Mouse (Mus musculus): ENCODE measurements around the gene Rasl12. TPM values are rescaled to one million over a fixed set of nuclear protein-coding genes. Genes with fewer than 3 reads are reported as not detected.

The Rasl12 gene
- 6.9 and 7.4 TPM in 2 replicates for polyA plus RNA-seq (2012; rRNA removed)

DNA sequence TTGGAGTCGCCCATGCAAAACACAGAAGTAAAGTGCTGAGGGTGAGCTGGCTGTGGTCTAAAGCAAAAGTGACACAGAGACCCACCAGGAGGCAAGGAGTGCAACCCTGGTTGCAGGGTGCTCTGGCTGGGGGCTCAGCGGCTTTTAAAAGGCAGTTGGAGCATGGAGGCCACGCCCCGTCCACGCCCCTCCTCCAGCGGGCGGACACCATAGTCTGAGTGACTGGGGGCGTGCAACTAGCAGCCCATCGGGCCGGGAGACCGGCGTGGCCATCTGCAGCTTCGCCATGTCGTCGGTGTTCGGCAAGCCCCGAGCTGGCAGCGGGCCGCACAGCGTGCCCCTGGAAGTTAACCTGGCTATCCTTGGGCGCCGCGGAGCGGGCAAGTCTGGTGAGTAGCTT, at the start of gene Rasl12:
TSS of gene Rasl12 (plus strand) at position 228 of the 400 bp plus-strand sequence.
- DNase-seq (ENCODE audit: extremely low spot score in 1 of 2, low spot score in 1 of 2) = peak in 1 of 2 experiments; percentile 46

DNA sequence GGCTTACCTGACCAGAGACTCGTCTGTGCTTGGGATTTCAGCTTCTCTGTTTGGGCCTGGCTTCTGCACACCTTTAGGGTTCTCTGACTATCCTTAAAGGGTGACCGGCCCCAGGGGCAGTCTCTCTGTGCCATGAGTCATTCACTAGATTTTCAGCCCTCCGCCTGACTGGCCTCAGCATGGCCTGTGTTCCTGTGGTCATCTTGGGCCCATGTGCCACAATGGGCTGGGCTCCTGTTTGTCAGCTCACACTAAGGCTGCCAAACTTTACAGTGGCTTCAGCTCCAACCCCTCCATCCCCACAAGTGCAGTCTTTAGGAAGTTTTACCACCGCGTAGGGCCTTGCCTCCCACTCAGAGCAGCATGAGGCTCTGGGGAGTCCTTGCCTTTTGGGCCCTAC, 45.1 kb upstream of the Rasl12 start:
- DNase-seq (ENCODE audit: extremely low spot score in 1 of 2, low spot score in 1 of 2) = no peak

DNA sequence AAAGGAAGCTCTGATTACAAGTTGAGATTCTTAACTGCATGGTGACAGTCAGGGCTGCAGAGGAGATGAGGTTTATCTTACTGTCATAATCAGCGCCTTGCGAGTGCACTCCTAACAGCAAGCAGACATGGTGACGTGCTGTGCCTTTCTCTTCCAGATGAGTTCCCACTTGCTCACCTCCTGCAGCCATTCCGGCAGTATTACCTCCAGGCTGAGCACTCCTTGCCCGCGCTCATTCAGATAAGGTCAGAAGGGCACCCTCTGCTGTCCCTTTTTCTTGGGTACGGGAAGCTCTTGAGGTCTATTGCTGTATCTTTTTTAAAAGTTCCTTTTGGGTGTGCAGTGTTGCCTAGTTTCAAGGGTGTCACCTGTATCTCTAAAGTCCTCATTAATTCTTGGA, 41.7 kb upstream of the Rasl12 start:
- DNase-seq (ENCODE audit: extremely low spot score in 1 of 2, low spot score in 1 of 2) = no peak

DNA sequence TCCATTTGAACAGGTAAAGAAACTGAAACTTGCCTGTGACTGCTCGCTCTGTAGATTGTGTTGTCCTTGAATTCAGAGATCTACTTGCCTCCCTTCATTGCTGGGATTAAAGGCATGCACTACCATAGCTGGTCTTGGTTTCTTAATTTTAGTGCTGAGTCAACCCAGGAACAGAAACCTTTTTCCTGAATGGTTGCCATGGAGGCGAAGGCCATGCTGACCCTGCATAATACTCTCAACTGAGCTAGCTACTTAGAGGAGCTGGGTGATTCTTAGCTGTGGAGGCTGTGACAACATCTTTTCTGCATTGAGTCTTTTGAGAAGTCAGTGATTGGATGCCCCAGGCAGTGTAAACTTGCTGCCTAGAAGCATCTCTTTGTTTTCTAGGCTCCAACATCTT, 41.3 kb upstream of the Rasl12 start:
- no peak for DNase-seq (ENCODE audit: extremely low spot score in 1 of 2, low spot score in 1 of 2)

DNA sequence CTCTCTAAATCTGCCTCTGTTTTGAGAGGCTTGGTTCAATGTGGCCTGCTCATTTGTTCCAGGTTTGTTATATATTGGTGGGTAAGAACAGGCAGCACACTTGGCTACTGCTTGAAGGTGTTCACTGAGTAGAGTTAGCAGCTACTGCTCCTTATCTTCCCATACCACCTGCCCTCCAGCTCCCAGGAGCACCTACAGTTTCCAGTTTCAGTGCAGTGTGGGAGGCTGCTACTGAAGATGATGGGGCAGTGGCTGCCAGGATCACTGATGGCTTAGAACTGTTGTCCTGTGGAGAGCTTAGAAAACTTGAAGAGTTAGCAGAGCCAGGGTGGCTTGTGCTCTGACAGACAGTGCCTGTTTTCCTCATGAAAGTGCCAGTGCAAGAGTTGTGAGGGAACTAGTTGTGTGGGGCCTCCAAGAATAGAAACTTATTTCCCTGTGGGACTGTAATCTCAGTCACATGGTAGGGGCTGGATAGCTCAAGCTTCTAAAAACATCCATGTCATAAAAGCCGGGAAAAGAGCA, 39.3 kb upstream of the Rasl12 start:
- no peak for DNase-seq (ENCODE audit: extremely low spot score in 1 of 2, low spot score in 1 of 2)

DNA sequence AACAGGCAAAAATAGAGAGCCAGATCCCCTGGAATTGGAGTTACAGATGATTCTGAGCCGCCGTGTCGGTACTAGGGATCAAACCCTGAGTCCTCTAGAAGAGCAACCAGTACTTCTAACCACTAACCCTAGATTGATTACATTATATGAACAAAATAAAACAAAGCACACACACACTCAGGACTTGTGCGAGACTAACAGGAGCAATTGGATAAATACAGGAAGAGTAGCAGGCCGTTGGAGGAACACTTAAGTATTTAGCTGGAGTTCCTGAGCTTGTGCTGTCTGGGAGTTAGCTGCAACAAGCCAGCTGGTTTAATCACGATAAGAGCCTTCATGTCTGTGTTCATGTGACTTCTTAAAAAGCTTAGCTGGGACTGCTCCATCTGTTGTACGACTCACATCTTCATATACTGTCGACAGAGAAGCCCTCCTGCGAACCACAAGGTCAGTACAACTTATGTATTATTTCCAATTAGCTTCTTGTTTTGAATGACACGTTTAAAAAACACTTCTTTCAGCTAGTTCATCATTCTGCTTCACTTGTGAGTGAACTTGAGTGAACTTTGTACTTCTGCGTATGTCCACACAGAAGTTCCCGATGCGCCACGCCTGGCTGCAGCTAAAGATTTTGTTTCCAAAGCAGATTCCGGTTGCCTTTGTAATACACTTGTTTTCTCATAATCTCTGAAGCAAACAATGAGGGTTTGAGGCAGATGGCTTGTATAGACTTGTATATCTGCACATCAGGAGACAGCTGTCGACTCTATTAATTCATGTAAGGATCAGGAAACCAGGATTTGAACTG, 37.5 kb upstream of the Rasl12 start, which contains the start of gene Ubap1l:
TSS of gene Ubap1l (plus strand) at position 401 of the 808 bp plus-strand sequence.
- no peak for DNase-seq (ENCODE audit: extremely low spot score in 1 of 2, low spot score in 1 of 2)

DNA sequence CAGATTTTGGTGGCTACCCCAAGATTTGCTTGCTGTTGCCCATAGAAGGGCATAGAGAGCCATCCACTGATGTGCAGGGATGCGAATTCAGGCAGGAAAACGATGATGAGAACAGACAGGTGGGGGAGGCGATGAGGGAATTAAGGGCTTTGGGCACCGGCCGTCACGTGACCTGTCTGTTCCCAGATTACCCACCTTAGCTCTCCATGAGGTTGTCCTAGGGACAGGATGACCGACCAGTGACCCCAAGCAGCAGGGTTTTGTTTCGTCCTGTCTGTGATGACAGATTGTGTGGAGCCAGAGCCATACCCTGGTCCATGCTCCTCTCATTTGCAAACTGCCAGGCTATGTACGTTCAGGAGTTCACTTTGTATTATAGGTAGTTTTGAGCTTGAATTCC, 34.6 kb upstream of the Rasl12 start:
- no peak for DNase-seq (ENCODE audit: extremely low spot score in 1 of 2, low spot score in 1 of 2)

DNA sequence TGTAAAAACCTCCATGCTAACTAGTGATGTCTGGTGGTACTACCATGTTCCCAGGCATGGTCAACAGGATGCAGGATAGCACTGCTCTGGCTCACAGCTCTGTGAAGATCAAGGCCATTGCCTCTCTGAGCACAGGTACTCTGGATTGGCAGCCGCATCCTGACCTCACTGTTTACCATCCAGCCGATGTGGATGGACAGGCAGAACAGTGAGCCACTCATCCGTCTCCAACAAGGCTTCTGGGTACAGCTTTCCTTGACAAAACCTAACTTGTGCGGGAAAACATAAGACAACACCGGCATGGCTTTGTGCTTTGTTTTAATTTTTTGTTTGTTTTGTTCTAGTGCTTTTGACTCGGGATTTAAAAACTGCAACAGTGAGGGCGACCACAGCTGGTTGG, 32.6 kb upstream of the Rasl12 start:
- no peak for DNase-seq (ENCODE audit: extremely low spot score in 1 of 2, low spot score in 1 of 2)

DNA sequence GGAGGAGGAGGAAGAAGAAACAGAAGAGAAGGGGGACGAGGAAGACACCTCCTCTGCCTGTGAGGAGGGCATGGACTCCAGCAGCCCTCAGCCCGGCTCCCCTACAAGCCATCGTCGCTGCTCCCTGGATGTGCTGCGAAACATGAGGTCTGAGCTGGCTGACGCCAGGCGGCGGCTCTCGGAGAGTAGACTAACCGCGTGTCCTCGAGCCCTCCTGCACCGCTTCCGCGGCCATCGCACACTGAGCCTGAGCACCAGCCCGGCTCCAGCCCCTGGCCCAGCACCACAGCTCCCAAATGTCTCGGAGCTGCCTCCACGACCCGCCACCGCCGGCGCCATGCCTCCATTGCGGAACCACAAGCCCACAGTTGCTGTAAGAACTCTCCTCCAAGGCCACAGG, 26.6 kb upstream of the Rasl12 start:
- no peak for DNase-seq (ENCODE audit: extremely low spot score in 1 of 2, low spot score in 1 of 2)

DNA sequence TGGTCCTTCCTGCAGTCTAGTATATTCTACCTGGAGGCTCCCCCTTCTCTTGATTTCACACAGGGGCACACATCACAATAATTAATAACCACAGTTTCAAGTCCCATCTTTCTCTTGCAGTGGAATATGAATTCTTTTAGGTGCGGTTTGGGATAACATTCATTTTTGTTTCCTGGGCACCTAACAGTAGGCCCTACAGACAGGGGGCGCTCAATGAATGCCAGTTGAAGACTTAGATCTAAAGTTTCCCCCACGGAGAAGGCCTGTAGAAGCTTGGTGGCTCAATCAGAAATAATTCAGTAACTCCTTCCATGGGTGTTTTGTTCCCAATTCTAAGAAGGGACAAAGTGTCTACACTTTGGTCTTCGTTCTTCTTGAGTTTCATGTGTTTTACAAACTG, 25.9 kb upstream of the Rasl12 start:
- peak in 1 of 2 experiments; percentile 63 for DNase-seq (ENCODE audit: extremely low spot score in 1 of 2, low spot score in 1 of 2)

DNA sequence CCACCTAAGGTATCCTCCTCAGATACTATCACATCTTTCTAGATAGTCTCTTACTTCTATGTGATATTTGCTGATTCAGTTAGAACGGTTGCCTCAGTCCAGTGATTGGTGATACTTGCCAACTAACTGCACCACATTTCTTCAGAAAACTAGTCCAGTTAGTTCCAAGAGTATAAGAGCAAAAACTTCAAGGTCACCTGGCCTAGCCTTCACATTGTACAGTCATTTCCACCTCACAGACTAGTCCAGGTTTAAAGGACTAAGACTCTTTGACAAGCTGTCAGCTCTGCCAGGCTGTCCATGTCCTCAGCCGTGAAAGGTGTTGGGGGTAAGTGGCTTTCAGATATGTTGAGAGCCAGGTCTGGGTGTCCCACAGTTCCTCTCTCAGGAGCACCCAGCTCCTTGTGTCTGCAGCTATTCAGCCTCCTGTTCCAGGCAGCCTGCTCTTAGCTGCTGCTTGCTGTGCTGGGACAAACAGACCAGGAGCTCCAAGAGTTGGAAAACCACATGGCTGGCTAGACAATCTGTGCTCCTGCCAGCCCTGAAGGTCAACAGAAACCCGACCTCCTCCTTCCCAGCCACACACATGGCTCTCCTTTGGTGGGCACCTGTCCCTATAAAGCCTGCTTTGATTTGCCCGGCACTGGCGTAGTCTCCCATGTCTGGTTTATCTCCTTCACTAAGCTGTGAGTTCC, 23.7 kb upstream of the Rasl12 start:
- DNase-seq (ENCODE audit: extremely low spot score in 1 of 2, low spot score in 1 of 2) = no peak

DNA sequence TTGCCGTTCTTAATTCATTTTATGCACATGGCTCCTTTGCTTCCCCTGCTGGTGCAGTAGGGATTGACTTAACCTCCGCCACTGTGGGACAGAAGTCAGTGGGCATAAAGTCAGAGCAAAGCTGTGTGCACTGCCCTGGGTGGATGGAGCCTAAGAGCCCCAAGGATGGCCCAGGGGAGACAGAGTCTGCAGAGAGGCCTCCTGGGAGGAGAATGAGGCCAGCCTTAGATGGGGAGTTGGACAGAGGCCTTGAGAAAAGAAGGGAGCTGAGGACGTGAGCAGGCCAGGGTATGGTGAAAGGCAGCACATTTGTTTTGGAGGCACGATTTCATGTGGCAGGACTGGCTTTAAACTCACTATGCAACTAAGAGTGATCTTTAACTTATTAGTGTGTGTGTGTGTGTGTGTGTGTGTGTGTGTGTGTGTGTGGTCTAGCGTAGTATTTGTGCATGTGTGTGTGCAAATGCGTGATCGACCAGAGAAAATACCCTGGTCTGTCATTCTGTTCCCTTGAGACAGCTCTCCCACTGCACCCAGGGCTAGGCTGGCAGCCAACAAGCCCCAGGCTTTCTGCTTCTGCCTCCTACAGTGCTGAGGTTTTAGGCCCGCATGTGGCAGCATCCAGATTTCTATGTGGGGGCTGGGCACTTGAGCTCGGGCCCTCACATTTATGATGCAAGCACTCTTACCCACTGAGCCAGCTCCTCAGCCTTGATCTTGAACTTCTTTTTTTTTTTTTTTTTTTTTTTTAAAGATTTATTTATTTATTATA, 23.0 kb upstream of the Rasl12 start:
- peak; percentile 70 to 79 for DNase-seq (ENCODE audit: extremely low spot score in 1 of 2, low spot score in 1 of 2)

DNA sequence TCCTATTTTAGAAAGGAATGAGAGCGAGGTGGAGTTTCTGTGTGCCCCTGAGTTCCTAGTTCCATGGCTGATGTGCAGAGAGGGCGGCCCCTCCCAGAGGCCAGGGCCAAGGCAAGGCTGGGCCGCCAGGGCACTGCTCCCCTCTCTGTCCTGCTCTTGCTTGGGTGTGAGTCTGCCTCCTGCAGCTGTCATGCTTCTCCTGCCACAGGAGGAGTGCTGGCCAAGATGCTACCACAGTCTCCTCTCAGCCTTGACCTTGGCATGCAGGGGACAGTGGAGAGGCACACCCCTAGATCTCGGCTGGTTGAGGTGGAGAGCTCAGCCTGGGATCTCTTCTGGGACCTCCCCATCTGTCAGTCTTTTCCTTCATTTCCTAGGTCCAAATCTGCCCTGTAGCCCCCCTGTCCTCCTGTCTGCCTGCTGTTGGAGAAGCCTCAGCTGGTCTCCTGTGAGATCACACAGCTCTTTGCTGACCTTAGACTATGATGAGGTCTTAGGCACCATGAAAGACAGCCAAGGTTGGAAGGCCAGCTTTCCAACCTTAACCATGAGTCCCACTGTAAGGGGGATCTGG, 17.2 kb upstream of the Rasl12 start:
- no peak for DNase-seq (ENCODE audit: extremely low spot score in 1 of 2, low spot score in 1 of 2)

DNA sequence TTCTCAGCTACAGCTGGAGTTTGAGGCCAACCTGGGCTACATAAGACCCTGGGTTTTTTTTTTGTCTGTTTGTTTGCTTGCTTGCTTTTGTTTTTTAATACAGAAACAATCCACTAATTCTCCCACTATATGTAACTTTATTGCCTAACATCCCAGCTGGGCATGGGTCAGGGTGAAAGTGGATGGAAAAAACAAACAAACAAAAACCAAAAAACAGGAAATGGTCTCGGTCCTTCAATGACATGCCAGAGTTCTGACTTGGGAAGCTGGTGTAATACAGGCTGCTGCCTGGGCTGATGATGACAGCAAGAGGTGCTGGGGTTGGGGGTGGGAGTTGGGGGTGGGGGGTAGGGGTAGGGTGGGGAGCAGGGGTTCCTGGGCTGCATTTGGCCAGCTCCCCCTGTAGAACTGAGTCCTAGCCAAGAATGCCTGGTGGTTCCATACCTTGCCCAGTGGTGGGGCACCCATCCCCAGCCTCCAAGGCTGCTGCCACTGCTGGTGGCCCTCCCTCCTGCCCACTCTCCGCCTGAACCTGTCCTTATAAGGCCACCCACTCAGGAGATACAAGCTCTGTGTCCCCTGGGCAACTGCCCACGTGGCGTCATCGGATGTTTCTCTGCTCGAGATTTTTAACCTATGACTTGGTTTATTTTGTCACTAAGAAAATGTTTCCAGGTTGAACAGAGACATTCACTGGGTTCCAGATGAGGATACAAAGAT, 16.1 kb upstream of the Rasl12 start:
- no peak for DNase-seq (ENCODE audit: extremely low spot score in 1 of 2, low spot score in 1 of 2)

DNA sequence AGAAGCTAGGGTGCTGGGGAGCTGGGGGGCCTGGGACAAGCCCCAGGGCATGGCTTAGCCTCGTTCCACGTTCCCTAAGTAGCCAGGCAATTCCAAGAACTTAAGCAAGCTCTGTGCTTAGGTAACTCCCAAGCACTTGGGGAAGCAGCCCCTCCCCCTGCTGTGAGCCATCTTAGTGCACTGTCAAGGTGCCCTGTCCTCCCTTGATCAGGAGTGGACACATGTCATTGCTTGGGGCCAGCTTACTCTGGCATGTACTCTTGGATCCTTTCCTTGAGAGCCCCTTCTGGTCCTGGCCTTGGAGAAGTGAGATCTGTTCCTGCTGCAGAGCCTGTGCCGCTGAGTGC, 15.6 kb upstream of the Rasl12 start:
- no peak for DNase-seq (ENCODE audit: extremely low spot score in 1 of 2, low spot score in 1 of 2)

DNA sequence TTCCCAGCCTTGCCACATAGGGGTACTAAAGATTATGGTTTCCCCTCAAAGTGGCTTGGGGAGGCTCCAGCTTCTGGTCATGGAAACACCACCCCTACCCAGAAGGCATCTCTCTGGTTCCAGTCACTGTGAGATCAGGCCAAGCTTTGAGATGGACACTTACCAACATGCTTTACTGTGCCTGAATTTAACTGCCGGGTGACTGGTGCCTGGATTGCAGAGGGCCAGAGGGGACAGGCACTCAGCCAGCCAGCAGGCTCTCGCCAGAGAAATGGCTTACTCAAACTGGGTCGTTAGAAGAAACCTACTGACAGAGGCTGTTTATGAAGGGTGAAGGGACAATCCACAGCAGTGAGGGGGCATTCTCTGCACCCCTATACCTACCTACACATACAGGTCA, 14.0 kb upstream of the Rasl12 start:
- DNase-seq (ENCODE audit: extremely low spot score in 1 of 2, low spot score in 1 of 2) = no peak

DNA sequence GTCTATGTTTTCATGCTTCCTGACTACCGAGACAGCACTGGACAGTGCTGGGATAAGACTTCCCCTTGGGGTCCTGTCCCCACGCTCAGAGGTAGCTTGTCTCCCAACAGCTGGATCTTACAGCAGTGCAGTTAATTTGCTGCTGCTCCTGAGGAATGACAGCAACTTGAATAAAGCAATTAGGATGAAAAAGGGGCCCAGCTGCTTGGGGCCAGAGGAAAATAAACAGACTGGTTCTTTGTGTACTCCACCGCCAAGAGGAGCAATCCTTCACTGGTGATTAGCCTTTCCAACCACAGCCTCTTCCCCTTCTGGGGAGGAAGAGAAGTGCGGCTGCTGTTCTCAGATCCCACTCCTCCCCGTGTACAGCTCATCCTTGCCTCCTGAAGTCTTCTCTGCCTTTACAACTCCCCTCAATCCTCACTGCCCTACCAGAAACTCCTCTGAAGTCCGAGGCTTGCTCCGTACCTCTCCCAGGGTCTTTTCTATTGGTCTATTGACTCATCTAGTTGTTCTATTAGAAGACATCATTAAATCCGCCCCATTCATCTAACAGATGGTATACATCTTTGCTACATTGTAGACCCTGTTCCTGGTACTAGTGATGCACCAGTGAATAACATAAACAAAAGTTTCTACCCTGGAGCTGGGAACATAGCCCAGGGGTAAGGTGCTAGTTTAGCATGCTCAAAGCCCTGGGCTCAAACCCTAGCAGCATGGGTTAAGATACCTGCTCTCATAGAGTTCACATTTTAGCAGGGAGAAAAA, 11.7 kb upstream of the Rasl12 start:
- no peak for DNase-seq (ENCODE audit: extremely low spot score in 1 of 2, low spot score in 1 of 2)

DNA sequence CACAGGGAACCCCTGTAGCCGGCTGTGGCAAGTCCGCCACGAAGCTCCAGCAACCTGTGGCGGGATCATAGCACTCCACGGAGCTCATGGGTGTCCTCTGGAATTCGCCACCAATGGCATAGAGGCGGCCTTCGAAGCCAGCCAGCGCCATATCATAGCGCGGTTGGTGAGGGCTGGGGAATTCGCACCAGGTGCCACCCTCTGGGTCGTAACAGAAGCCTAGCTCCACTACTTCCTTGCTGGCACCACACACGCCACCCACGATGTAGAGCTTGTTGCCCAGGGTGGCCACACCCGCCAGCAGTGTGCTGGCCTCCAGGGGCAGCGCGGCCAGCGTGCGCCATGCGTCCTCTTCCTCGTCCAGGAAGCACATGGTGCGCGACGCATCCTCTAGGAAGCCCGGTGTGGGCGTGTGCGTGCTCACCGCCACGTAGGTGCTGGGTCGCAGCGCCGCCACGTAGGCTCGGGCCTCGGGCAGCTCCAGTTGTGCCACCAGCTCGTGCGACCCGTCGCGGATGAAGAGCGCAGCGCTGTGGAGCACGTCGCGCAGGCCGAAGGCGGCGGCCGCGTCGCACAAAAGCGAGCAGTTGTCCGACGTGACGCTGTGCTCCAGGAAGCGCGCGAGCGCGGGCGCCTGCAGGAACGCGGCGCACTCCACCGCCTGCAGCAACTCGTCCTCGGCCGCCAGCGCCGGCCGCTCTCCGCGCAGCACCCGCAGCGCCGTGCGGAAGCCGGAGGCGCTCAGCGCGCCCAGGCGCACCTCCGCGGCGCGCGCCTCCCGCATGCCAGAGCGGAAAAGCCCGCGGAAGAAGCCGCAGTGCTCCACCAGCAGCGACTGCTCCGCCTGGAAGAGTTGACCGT, 7.3 kb upstream of the Rasl12 start:
- peak in 1 of 2 experiments; percentile 27 for DNase-seq (ENCODE audit: extremely low spot score in 1 of 2, low spot score in 1 of 2)

DNA sequence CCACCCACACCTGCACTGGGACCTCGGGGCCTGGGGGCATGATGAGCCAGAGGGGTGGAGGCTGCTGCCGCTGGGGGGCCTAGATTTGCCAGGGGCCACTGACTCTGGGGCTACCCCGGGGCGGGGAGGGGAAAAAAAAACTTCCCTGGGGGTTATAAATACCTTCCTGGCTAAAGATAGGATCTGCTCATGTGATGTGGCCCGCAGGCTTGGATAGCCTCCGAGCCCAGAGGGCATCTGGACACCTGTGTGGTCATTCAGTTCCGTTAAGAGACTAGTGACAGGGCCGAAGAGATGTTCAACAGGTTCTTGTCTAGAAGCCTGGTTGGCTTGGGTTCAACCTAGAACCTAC, 6.7 kb upstream of the Rasl12 start, which contains the start of gene Kbtbd13:
TSS of gene Kbtbd13 (minus strand) at position 40 of the 352 bp plus-strand sequence.
- DNase-seq (ENCODE audit: extremely low spot score in 1 of 2, low spot score in 1 of 2) = no peak

Data from frontal cortex, adult 2 months (tissue).